Mouse (Mus musculus) kidney, embryonic 15.5 days (tissue): ENCODE data around the gene Sdc3. TPM values are rescaled to one million over a fixed set of nuclear protein-coding genes. Genes with fewer than 3 reads are reported as not detected.

Source experiments
- ATAC-seq: fragments of 200-750 bp; cut with Nextera tagmentation; replicated peaks from 2 replicates; pipeline ENCODE4 v1.8.0; 2017; ENCODE audit warnings: moderate TSS enrichment; ENCODE audit not compliant: low FRiP score
- H3K27ac ChIP-seq: fragments of 300-500 bp; sonication (generic); 2 replicates; pipeline ENCODE4 v1.5.1; 2015; ENCODE audit warnings: mild to moderate bottlenecking, inconsistent platforms
- H3K27me3 ChIP-seq: fragments of 300-500 bp; sonication (generic); 2 replicates; pipeline ENCODE4 v1.6.1; 2015; ENCODE audit warnings: inconsistent platforms
- H3K36me3 ChIP-seq: fragments of 300-500 bp; sonication (generic); 2 replicates; pipeline ENCODE4 v1.6.1; 2015; ENCODE audit warnings: inconsistent platforms
- H3K4me1 ChIP-seq: fragments of 300-500 bp; sonication (generic); 2 replicates; pipeline ENCODE4 v1.6.1; 2015; ENCODE audit warnings: inconsistent platforms
- H3K4me2 ChIP-seq: fragments of 300-500 bp; sonication (generic); 2 replicates; pipeline ENCODE4 v1.6.1; 2015; ENCODE audit warnings: moderate library complexity, mild to moderate bottlenecking, inconsistent platforms
- H3K4me3 ChIP-seq: fragments of 300-500 bp; sonication (generic); replicated peaks from 2 replicates; pipeline ENCODE4 v1.5.1; 2015; ENCODE audit warnings: mild to moderate bottlenecking, inconsistent platforms
- H3K9ac ChIP-seq: fragments of 300-500 bp; sonication (generic); 2 replicates; pipeline ENCODE4 v1.6.1; 2015; ENCODE audit warnings: mild to moderate bottlenecking, inconsistent platforms
- H3K9me3 ChIP-seq: fragments of 300-500 bp; sonication (generic); replicated peaks from 2 replicates; pipeline ENCODE4 v1.6.1; 2016; ENCODE audit warnings: inconsistent platforms
- WGBS: fragments of 180-500 bp; shearing (Covaris S2); methylation state at CpG from one replicate; pipeline ENCODE4 v1.1.7; 2015; ENCODE audit warnings: mixed read lengths; 5-methylcytosine and 5-hydroxymethylcytosine counted together
- polyA plus RNA-seq: library from polyadenylated mRNA; unstranded; fragments of >200 nt; fragmentation: Nextera tagmentation; extraction: Ambion mirVana; gene quantifications from 2 replicates; pipeline ENCODE4 v1.2.1, GENCODE M21; 2015

Gene Sdc3
- polyA plus RNA-seq, 1 experiment from 2014 or later, result 26.5 TPM

DNA sequence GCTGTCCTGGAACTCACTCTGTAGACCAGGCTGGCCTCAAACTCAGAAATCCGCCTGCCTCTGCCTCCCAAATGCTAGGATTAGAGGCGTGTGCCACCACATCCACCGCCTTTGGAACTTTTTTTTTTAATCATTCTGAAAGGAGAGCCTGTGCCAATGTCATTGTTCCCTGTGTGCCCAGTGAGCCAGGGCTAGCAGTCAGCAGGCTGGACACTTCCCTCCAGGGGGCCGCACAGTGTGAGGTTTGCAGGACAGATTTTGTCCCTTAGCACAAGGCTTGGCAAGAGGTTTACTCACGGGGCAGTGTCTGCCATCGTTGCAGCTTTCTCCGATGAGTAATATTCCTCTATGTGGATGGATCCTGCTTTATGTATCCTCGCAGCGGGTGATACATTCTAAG is 14.4 kb downstream of the Sdc3 start:
- Histone ChIP-seq H3K4me1 (peaks cover 34% of the 10 kb centered on the region), H3K4me3 (no peak overlapping the region), H3K27ac (no peak overlapping the region), H3K9ac (no peak overlapping the region), H3K27me3 (no peaks in the 10 kb centered on the region), H3K9me3 (no peaks in the 10 kb centered on the region), H3K4me2 (no peak overlapping the region), H3K36me3 (no peaks in the 10 kb centered on the region)
- ATAC-seq, result no peak
- 90% methylated on average over 9 of the region's 9 CpGs for WGBS

DNA sequence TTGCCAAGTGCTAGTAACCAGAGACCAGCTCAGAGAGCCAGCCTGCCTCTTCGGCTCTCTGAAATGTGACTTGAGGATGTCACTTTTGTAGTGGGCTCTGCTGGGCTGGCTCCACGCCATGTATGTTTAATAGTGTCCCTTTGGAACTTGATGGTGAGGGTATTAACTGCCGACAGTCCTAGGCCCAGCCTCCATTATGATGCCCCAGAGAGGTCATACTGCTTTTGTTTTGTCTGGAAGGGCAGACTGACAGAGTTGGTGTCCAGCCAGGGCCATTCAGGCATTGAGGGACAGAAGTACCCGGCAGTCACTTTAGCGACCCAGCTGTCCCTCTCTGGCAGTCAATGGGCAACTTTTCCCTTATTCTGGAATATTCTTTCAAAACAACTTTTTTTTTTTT is 17.4 kb downstream of the Sdc3 start:
- Histone ChIP-seq H3K36me3 (no peaks in the 10 kb centered on the region), H3K9ac (no peak overlapping the region), H3K27me3 (no peaks in the 10 kb centered on the region), H3K4me3 (no peak overlapping the region), H3K9me3 (no peaks in the 10 kb centered on the region), H3K27ac (no peak overlapping the region), H3K4me1 (peaks cover 24% of the 10 kb centered on the region), H3K4me2 (no peak overlapping the region)
- WGBS, result 68% methylated on average over 5 of the region's 5 CpGs
- ATAC-seq, result no peak

DNA sequence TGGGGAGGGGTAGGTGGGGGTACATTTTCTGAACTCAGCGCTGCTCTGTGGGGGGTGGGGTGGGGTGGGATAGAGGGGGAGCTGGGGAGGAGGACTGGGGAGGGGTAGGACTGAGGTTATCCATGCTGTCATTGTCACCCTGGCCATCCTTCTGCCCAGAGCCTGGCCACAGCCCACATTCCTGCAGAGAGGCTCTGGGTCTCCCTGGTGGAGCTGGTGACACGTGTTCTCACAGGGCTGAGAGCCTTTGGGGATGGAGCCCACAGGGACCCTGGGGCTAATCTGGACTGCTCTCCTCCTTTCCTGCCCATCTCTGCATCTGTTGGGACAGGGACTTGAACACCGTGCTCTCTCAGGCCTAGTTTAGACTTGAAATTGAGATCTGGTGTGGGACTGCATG is 18.5 kb downstream of the Sdc3 start:
- Histone ChIP-seq H3K27ac (no peak overlapping the region), H3K36me3 (no peaks in the 10 kb centered on the region), H3K9ac (no peak overlapping the region), H3K4me3 (no peak overlapping the region), H3K27me3 (no peaks in the 10 kb centered on the region), H3K4me1 (peaks cover 16% of the 10 kb centered on the region; the same call in 1 of the 2 replicates), H3K9me3 (no peaks in the 10 kb centered on the region), H3K4me2 (no peak overlapping the region)
- no peak for ATAC-seq
- WGBS, result 53% methylated on average over 3 of the region's 3 CpGs

DNA sequence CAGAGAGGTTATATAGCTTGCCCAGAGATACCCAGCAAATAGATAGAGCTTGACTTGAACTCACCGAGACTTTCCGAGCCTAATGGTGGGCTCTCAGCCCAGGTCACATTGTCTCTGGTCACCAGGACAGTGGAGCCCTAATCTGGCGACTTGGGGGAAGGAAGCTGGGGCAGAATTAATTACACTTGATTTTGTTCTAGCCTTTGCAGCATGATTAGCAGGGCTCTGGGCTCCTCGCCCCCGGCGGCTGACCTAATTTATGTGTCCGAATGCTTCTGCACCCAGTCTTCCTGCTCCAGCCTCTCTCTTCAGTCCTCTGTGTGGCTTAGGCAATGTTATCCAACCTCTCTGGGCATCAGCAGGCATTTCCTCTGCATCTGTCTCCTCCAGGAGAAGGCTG is 19.0 kb downstream of the Sdc3 start:
- WGBS, result 56% methylated on average over 7 of the region's 7 CpGs
- no peaks in the 10 kb centered on the region for H3K36me3 ChIP-seq
- no peaks in the 10 kb centered on the region for H3K27me3 ChIP-seq
- no peak overlapping the region for H3K4me2 ChIP-seq
- no peak for ATAC-seq
- peaks cover 16% of the 10 kb centered on the region; the same call in 1 of the 2 replicates for H3K4me1 ChIP-seq
- no peak overlapping the region for H3K27ac ChIP-seq
- no peak overlapping the region for H3K9ac ChIP-seq
- H3K9me3 ChIP-seq, result no peaks in the 10 kb centered on the region
- H3K4me3 ChIP-seq, result no peak overlapping the region

DNA sequence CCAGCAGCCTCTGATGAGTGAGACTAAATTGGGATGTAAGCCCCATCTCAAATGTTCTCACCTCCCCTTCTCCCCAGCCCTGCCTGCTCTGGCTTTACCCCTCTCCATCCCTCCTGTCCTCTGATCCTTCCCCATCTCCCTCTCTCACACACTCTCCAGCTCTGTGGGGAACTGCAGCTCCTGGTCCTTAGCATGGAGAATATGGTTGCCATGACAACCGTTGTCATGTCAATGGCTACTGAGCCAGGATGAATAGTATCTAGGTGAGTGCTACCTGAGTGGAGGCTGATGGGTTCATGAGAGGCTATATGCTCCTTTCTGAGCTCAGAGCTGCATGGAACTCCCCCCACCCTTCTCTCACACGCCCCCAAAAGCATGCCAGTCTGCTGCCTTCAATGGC is 21.6 kb downstream of the Sdc3 start:
- no peak overlapping the region for H3K4me2 ChIP-seq
- H3K9me3 ChIP-seq, result no peaks in the 10 kb centered on the region
- no peak overlapping the region for H3K27ac ChIP-seq
- no peaks in the 10 kb centered on the region for H3K27me3 ChIP-seq
- WGBS, result 59% methylated on average over 2 of the region's 2 CpGs
- H3K4me1 ChIP-seq, result peaks cover 16% of the 10 kb centered on the region; the same call in 1 of the 2 replicates
- no peak for ATAC-seq
- peaks cover 5% of the 10 kb centered on the region; the same call in 1 of the 2 replicates for H3K36me3 ChIP-seq
- H3K4me3 ChIP-seq, result no peak overlapping the region
- H3K9ac ChIP-seq, result no peak overlapping the region

DNA sequence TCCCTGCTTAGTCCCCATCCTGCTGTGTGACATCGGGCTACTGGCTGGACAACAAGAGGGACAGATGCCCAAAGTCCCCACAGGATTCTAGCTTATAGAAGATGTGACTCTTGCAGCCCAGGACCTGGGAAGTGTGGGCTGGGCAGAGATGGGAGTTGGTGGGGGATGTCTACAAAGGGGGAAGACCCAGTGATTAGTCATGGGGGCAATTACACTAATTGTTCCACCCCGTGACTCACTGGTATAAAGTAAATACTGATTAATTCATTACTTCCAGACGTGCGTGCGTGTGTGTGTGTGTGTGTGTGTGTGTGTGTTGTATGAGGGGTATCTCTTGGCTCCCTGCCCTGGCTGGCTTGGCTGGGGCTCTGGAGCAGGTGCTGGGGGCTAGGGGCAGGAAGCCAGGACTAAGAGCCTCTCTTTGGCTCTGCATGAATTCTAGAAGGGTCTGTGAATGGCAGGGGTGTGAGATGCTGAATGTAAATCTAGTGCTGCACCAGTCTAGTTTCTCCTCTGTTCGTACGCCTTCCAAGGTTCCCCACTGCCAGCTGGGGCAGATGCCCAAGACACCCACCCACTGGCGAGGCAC is 22.5 kb downstream of the Sdc3 start:
- H3K4me2 ChIP-seq, result no peak overlapping the region
- no peak overlapping the region for H3K27ac ChIP-seq
- ATAC-seq, result no peak
- H3K4me3 ChIP-seq, result no peak overlapping the region
- 63% methylated on average over 8 of the region's 8 CpGs for WGBS
- H3K9ac ChIP-seq, result no peak overlapping the region
- no peaks in the 10 kb centered on the region for H3K27me3 ChIP-seq
- H3K9me3 ChIP-seq, result no peaks in the 10 kb centered on the region
- H3K4me1 ChIP-seq, result peaks cover 11% of the 10 kb centered on the region; the same call in 1 of the 2 replicates
- H3K36me3 ChIP-seq, result peaks cover 7% of the 10 kb centered on the region; the same call in 1 of the 2 replicates

DNA sequence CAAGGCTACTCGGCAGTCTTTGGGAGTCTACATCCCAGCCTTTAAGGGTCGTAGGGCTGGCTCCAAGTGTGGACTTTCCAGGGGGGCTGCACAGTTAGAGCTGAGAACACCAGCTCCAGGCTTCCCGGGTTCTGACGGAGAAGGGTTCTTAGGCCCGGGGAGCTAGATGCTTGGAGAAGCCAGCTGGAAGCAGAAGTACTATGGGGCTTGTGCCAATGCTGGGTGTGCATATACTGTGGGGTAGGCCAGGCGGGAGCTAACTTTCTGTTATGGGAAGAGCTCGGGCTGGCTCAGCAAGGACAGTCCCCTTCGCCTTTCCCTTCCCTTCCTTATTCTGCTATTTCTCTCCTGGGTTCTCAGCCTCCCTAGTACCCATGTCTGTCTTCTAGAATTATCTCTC is 23.5 kb downstream of the Sdc3 start:
- Histone ChIP-seq H3K9ac (no peak overlapping the region), H3K4me3 (no peak overlapping the region), H3K27me3 (no peaks in the 10 kb centered on the region), H3K4me1 (peaks cover 12% of the 10 kb centered on the region; the same call in 1 of the 2 replicates), H3K9me3 (no peaks in the 10 kb centered on the region), H3K27ac (no peak overlapping the region), H3K4me2 (no peak overlapping the region), H3K36me3 (peaks cover 7% of the 10 kb centered on the region; the same call in 1 of the 2 replicates)
- WGBS, result 84% methylated on average over 8 of the region's 8 CpGs
- ATAC-seq, result no peak

DNA sequence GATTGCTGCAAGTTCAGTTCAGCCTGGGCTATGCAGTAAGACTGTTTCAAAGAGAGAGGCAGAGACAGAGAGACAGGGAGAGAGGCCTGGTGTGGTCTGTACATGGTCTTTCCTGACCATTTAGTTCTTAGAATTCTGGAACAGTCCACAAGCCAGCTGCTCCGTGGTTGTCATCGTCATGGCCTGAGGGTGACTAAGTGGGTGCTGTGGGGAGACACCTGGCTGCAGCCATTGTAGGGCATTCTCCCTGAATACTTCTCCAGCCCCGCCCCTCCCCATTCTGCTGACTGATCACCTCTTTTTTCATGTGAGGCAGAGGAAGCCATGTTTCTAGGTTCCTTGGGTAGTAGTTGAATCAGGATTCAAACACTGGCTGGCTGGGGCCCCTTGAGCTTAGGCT is 27.5 kb downstream of the Sdc3 start:
- H3K27ac ChIP-seq, result no peak overlapping the region
- H3K27me3 ChIP-seq, result no peaks in the 10 kb centered on the region
- H3K4me1 ChIP-seq, result 0 out of 2 replicates have a peak, but pooled peaks cover 2% of the 10 kb centered on the region
- H3K4me3 ChIP-seq, result no peak overlapping the region
- no peak overlapping the region for H3K9ac ChIP-seq
- H3K36me3 ChIP-seq, result peaks cover 35% of the 10 kb centered on the region
- 89% methylated on average over 3 of the region's 3 CpGs for WGBS
- H3K9me3 ChIP-seq, result no peaks in the 10 kb centered on the region
- ATAC-seq, result no peak
- H3K4me2 ChIP-seq, result no peak overlapping the region

DNA sequence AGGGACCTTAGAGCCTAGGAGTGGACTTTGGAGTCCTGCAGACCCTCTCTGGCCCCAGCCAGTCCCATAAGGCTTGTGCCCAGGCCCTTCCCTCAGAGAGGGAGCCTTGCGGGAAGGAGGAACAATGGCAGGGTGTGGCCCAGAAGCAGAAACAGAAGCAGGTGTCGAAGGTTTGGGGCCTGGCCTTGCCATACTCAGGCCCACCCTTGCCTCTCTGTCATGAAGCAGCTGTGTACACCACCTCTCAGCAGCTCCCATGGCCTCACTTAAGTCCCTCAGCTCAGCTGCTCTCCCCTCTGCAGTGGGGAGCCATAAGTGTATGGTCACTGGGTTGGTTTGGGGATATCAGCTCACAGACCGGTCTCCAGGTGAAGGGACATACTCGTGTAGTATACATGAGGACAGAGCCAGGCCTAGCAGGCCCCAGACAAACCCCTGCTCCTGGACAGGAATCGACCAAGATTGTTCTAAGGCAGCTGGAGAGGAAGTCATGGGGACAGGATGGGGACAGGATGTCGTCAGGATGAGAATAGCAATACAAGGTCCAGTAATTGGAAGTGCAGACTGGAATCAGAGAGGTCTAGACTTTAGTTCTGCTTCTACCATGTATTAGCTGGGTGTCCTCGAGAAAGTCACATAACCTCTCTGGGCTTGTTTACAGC is 28.4 kb downstream of the Sdc3 start:
- no peaks in the 10 kb centered on the region for H3K9me3 ChIP-seq
- no peak overlapping the region for H3K4me3 ChIP-seq
- H3K27ac ChIP-seq, result 0 out of 2 replicates have a peak overlapping the region, but pooled peaks have one; percentile 13
- WGBS, result 73% methylated on average over 7 of the region's 7 CpGs
- no peak overlapping the region for H3K9ac ChIP-seq
- peaks cover 35% of the 10 kb centered on the region for H3K36me3 ChIP-seq
- no peak overlapping the region for H3K4me2 ChIP-seq
- 0 out of 2 replicates have a peak, but pooled peaks cover 2% of the 10 kb centered on the region for H3K4me1 ChIP-seq
- H3K27me3 ChIP-seq, result no peaks in the 10 kb centered on the region
- no peak for ATAC-seq

DNA sequence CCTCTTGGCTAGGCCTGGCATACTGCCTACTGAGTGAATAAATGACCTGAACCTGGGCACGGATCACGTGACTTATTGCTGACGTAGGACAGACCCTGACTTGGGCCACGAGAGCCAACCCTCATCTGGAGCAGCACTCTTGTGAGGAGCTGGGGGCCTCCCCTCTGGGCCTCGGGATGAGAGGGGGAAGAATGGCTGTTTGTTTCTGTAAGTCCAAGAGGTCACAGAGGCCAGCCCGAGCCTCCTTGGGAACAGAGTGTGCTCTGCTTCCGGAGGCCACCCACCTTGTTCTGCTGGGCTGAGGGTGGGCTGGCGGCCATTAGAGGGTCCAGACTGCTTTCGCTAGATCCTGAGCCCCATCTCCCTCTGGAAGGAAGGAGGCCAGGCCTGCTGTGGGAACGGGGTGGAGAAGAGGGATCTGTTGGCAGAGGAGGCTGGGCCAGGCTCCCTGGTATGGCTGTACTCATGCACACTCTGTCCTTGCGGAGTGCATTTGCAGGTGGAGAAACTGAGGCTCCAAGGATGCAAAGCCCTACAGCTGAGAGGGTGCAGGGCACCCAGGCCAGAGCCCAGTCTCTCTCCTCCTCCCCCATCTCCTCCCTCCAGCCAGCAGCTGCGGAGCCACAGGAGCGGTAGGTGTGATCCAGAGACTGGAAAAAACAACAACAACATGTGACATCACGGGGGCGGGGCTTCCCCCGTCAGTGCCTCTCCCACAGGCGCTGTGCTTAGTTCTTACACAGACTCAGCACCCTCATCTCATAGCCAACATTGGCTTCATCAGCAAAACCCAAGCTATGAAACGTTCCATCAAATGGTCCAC is 36.7 kb downstream of the Sdc3 start:
- WGBS, result 9% methylated on average over 18 of the region's 18 CpGs
- no peaks in the 10 kb centered on the region for H3K9me3 ChIP-seq
- peak overlapping the region; percentile 46 for H3K4me2 ChIP-seq
- peaks cover 7% of the 10 kb centered on the region; the same call in 1 of the 2 replicates for H3K36me3 ChIP-seq
- 0 out of 2 replicates have a peak overlapping the region, but pooled peaks have one; percentile 3 for H3K4me3 ChIP-seq
- peak; percentile 70 for ATAC-seq
- peaks cover 26% of the 10 kb centered on the region for H3K4me1 ChIP-seq
- peak overlapping the region; percentile 83 for H3K27ac ChIP-seq
- H3K9ac ChIP-seq, result no peak overlapping the region
- no peaks in the 10 kb centered on the region for H3K27me3 ChIP-seq

DNA sequence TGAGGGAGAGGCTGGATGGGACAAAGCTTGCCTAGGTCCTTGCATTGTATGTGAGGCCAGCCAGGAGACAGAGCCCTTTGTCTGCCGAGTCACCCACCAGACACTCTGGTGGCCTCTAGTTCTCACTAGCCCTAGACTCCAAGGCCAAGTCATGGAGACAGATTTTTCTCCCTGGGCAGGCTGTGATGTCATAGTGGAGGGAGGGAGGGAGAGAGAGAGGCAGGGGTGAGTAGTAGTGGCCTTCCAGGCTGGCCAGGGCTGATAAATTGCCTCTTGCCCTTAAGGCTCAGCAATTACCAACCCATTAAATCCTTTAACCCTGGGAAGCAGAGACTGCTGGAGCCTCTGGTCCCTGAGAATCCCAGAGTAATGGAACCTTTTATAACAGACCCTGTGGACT is 41.8 kb downstream of the Sdc3 start:
- Histone ChIP-seq H3K4me1 (peaks cover 48% of the 10 kb centered on the region), H3K27ac (no peak overlapping the region), H3K36me3 (no peaks in the 10 kb centered on the region), H3K9me3 (no peaks in the 10 kb centered on the region), H3K27me3 (no peaks in the 10 kb centered on the region), H3K4me3 (no peak overlapping the region), H3K9ac (no peak overlapping the region), H3K4me2 (no peak overlapping the region)
- ATAC-seq, result no peak
- WGBS, result 14% methylated on average over 1 of the region's 1 CpGs

DNA sequence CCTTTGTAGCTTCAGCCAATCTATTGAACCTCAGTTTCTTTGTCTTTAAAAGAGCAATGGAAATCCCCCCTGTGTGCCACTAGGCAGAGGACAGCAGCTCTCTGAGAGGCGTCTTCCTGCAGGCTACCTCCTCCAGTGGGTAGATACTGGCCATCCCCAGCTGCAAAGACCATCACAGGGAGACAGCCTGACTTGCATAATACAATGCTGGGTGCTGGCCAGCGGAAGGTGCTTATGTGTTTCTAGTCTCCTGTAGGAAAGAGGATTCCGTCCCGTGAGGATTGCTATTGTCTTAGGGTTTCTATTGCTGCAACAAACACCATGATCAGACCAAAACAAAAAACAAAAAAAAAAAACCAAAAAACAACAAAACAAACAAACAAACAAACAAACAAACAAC is 43.2 kb downstream of the Sdc3 start:
- no peaks in the 10 kb centered on the region for H3K9me3 ChIP-seq
- no peak overlapping the region for H3K4me3 ChIP-seq
- H3K36me3 ChIP-seq, result no peaks in the 10 kb centered on the region
- H3K9ac ChIP-seq, result no peak overlapping the region
- 96% methylated on average over 4 of the region's 4 CpGs for WGBS
- H3K4me2 ChIP-seq, result no peak overlapping the region
- H3K4me1 ChIP-seq, result peaks cover 54% of the 10 kb centered on the region
- no peak overlapping the region for H3K27ac ChIP-seq
- no peak for ATAC-seq
- no peaks in the 10 kb centered on the region for H3K27me3 ChIP-seq
